Mouse (Mus musculus) forebrain, embryonic 14.5 days (tissue): ENCODE results near the gene Slc25a31. TPM values are rescaled to one million over a fixed set of nuclear protein-coding genes. Genes with fewer than 3 reads are reported as not detected.

Source experiments
- ATAC-seq: fragments of 200-750 bp; cut with Nextera tagmentation; 2 replicates; pipeline ENCODE4 v1.8.0; 2017; ENCODE audit warnings: mild to moderate bottlenecking, moderate library complexity
- DNase-seq: peaks from one replicate; pipeline ENCODE4 v3.0.0-alpha.2; 2015; ENCODE audit warnings: low spot score
- H3K27ac ChIP-seq: fragments of 300-500 bp; sonication (generic); 2 replicates; pipeline ENCODE4 v1.5.1; 2014; ENCODE audit warnings: low read depth, mild to moderate bottlenecking, control low read depth, low read length, moderate library complexity
- H3K27me3 ChIP-seq: fragments of 300-500 bp; sonication (generic); replicated peaks from 2 replicates; pipeline ENCODE4 v1.6.1; 2014; ENCODE audit warnings: low read length, control low read depth, mixed read lengths; ENCODE audit not compliant: control insufficient read depth, insufficient read depth
- H3K36me3 ChIP-seq: fragments of 300-500 bp; sonication (generic); 2 replicates; pipeline ENCODE4 v1.6.1; 2014; ENCODE audit warnings: low read length, control low read depth; ENCODE audit not compliant: control insufficient read depth, insufficient read depth
- H3K4me1 ChIP-seq: fragments of 300-500 bp; sonication (generic); 2 replicates; pipeline ENCODE4 v1.6.1; 2014; ENCODE audit warnings: antibody characterized with exemption, low read length, control low read depth; ENCODE audit not compliant: control insufficient read depth, insufficient read depth
- H3K4me2 ChIP-seq: fragments of 300-500 bp; sonication (generic); 2 replicates; pipeline ENCODE4 v1.6.1; 2014; ENCODE audit warnings: mild to moderate bottlenecking, control low read depth, low read length
- H3K4me3 ChIP-seq: fragments of 300-500 bp; sonication (generic); 2 replicates; pipeline ENCODE4 v1.5.1; 2014; ENCODE audit warnings: low read depth, low read length, control low read depth
- H3K9ac ChIP-seq: fragments of 300-500 bp; sonication (generic); 2 replicates; pipeline ENCODE4 v1.6.1; 2014; ENCODE audit warnings: mild to moderate bottlenecking, low read length, control low read depth, moderate library complexity
- H3K9me3 ChIP-seq: fragments of 300-500 bp; sonication (generic); replicated peaks from 2 replicates; pipeline ENCODE4 v1.6.1; 2016; ENCODE audit warnings: low read length, control low read depth, mixed read lengths; ENCODE audit not compliant: control insufficient read depth
- WGBS: fragments of 180-500 bp; shearing (Covaris S2); extraction: QIAGEN DNeasy Blood & Tissue Kit; methylation state at CpG from one replicate; pipeline ENCODE4 v1.1.7; 2014; 5-methylcytosine and 5-hydroxymethylcytosine counted together
- polyA plus RNA-seq: library from polyadenylated mRNA; unstranded; fragments of >200 nt; fragmentation: Nextera tagmentation; extraction: Ambion mirVana; gene quantifications from 2 replicates; pipeline ENCODE4 v1.2.1, GENCODE M21; 2014

Gene Slc25a31
- polyA plus RNA-seq, 1 experiment from 2014 or later: 0.25 TPM

DNA sequence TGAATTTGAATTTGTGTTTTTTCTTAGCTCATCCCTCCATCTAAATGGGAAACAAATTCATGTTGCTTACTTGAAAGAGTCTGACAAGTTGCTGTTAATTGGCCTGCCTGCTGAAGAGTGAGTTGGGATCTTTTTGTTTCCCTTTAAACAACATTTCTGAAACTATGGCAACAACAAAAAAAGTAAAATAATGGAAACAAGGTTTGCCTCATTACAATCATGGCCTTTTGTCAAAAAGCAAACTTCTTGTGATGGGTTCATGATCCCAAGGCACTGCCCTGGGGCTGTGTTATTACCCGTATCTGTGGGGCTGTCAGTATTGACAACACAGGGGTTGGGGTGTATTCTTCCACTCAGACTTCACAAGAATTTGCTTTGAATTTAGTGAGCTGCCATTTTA, 29.8 kb upstream of the Slc25a31 start:
- 0 out of 2 replicates have a peak, but pooled peaks have one; percentile 19 for ATAC-seq
- Histone ChIP-seq H3K9ac (no peak overlapping the region), H3K36me3 (no peaks in the 10 kb centered on the region), H3K27ac (no peak overlapping the region), H3K27me3 (no peaks in the 10 kb centered on the region), H3K4me2 (no peak overlapping the region), H3K4me1 (peaks cover 22% of the 10 kb centered on the region), H3K4me3 (no peak overlapping the region), H3K9me3 (no peaks in the 10 kb centered on the region)
- peak; percentile 55 for DNase-seq
- 11% methylated on average over 1 of the region's 1 CpGs for WGBS

DNA sequence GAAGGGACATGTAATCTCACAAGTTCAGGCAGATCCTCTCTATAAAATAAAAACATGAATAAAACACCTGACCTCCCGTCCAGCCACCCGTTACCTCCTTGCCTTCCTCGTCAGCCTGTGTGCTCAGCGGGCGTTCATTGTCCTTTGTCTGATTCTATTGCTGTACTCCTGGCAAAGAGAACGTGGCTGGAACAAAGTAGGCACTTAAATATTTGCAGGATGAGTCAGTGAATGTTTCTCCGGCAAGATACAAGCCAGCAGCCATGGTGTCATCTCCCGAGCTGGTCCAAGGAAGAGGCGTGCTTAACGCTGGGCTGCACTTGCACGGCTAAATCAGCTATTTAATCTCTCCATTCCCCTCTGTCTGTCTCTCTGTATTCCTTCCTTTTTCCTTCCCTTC, 26.3 kb upstream of the Slc25a31 start:
- H3K4me2 ChIP-seq: no peak overlapping the region
- no peak for ATAC-seq
- H3K4me1 ChIP-seq: peaks cover 31% of the 10 kb centered on the region
- H3K27ac ChIP-seq: no peak overlapping the region
- WGBS: 21% methylated on average over 11 of the region's 11 CpGs
- DNase-seq: peak; percentile 33
- H3K9ac ChIP-seq: peak overlapping the region; percentile 32; the same call in 1 of the 2 replicates
- 0 out of 2 replicates have a peak, but pooled peaks cover 3% of the 10 kb centered on the region for H3K36me3 ChIP-seq
- H3K4me3 ChIP-seq: no peak overlapping the region
- no peaks in the 10 kb centered on the region for H3K9me3 ChIP-seq
- H3K27me3 ChIP-seq: no peaks in the 10 kb centered on the region

- DNase-seq (no peak), ATAC-seq (no peak)
- Histone ChIP-seq H3K4me3 (no peak overlapping the region), H3K27me3 (no peaks in the 10 kb centered on the region), H3K9me3 (no peaks in the 10 kb centered on the region), H3K9ac (no peak overlapping the region), H3K36me3 (peaks cover 8% of the 10 kb centered on the region; the same call in 1 of the 2 replicates), H3K4me1 (peaks cover 30% of the 10 kb centered on the region), H3K4me2 (no peak overlapping the region), H3K27ac (no peak overlapping the region)
- WGBS: 83% methylated on average over 18 of the region's 18 CpGs
These were observed 25.5 kb upstream of the Slc25a31 start for GRCm38 (mm10) chr3:40683171-40683570.

GRCm38 (mm10) chr3:40685855-40686515, 22.7 kb upstream of the Slc25a31 start:
- H3K27me3 ChIP-seq: no peaks in the 10 kb centered on the region
- peaks cover 21% of the 10 kb centered on the region for H3K4me1 ChIP-seq
- ATAC-seq (peak; percentile 73), DNase-seq (peak; percentile 79)
- H3K4me2 ChIP-seq: no peak overlapping the region
- WGBS: 9% methylated on average over 3 of the region's 3 CpGs
- H3K27ac ChIP-seq: no peak overlapping the region; the same call in 1 of the 2 replicates
- no peak overlapping the region for H3K9ac ChIP-seq
- no peaks in the 10 kb centered on the region for H3K9me3 ChIP-seq
- no peak overlapping the region for H3K4me3 ChIP-seq
- H3K36me3 ChIP-seq: peaks cover 10% of the 10 kb centered on the region; the same call in 1 of the 2 replicates

GRCm38 (mm10) chr3:40686836-40687235, 21.8 kb upstream of the Slc25a31 start:
- ATAC-seq: peak; percentile 59
- WGBS: 9% methylated on average over 9 of the region's 9 CpGs
- H3K4me3 ChIP-seq: no peak overlapping the region
- no peaks in the 10 kb centered on the region for H3K27me3 ChIP-seq
- H3K9me3 ChIP-seq: no peaks in the 10 kb centered on the region
- no peak overlapping the region for H3K27ac ChIP-seq
- no peak overlapping the region for H3K4me2 ChIP-seq
- H3K4me1 ChIP-seq: peaks cover 19% of the 10 kb centered on the region
- peak; percentile 52 for DNase-seq
- H3K9ac ChIP-seq: no peak overlapping the region
- H3K36me3 ChIP-seq: peaks cover 10% of the 10 kb centered on the region; the same call in 1 of the 2 replicates

DNA sequence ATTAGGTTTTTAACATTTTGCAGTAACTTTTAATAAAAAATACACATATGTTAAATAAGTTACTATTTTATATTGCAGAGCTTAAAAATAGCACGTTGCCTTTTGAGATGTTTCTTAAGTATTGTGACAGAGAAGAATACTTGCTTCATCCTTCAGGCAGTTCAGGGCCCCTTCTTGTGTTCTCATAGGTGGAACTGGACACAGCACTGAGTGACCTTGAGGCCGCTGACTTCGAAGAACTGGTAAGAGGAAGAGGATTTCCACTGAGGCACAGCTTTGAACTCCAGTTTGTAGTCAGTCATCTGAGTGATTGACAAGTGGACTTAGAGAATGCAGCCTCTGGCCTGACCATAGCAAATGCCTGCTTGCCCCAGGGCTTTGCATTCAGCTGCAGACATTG, 21.1 kb upstream of the Slc25a31 start:
- Histone ChIP-seq H3K9ac (no peak overlapping the region), H3K4me2 (no peak overlapping the region), H3K27ac (no peak overlapping the region), H3K4me3 (no peak overlapping the region), H3K27me3 (no peaks in the 10 kb centered on the region), H3K9me3 (no peaks in the 10 kb centered on the region), H3K4me1 (peaks cover 14% of the 10 kb centered on the region), H3K36me3 (peaks cover 10% of the 10 kb centered on the region; the same call in 1 of the 2 replicates)
- DNase-seq (no peak), ATAC-seq (no peak)
- WGBS: 76% methylated on average over 3 of the region's 3 CpGs

DNA sequence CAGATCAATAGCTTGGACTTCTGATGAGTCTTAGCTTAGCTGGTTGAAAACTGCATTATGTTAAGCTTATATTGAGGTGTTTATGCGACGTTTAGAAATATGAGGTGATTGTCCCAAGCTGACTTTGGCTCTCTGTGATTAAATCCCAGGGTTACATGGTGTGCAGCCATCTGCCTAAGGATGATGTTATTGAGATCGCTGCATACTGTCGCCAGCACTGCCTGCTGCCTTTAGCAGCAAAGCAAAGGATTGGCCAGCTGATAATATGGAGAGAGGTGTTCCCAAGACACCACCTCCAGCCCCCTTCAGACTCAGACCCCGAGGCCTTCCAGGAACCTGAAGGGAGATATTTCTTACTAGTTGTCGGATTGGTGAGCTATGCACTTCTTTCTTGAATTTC, 17.1 kb upstream of the Slc25a31 start:
- no peak overlapping the region for H3K27ac ChIP-seq
- DNase-seq: no peak
- WGBS: 86% methylated on average over 6 of the region's 6 CpGs

GRCm38 (mm10) chr3:40693435-40693834, 15.2 kb upstream of the Slc25a31 start:
- H3K27me3 ChIP-seq: no peaks in the 10 kb centered on the region
- 81% methylated on average over 10 of the region's 10 CpGs for WGBS
- no peak for DNase-seq
- peaks cover under 1% of the 10 kb centered on the region; the same call in 1 of the 2 replicates for H3K36me3 ChIP-seq
- H3K9ac ChIP-seq: no peak overlapping the region
- H3K4me2 ChIP-seq: no peak overlapping the region
- H3K4me1 ChIP-seq: no peaks in the 10 kb centered on the region
- H3K4me3 ChIP-seq: no peak overlapping the region
- H3K9me3 ChIP-seq: no peaks in the 10 kb centered on the region
- no peak overlapping the region for H3K27ac ChIP-seq
- no peak for ATAC-seq

More for the DNA sequence above, 17.1 kb upstream of the Slc25a31 start:
- no peak overlapping the region for H3K4me3 ChIP-seq
- no peaks in the 10 kb centered on the region for H3K9me3 ChIP-seq
- H3K36me3 ChIP-seq: peaks cover 8% of the 10 kb centered on the region; the same call in 1 of the 2 replicates
- ATAC-seq: no peak
- no peak overlapping the region for H3K4me2 ChIP-seq
- no peak overlapping the region for H3K9ac ChIP-seq
- H3K4me1 ChIP-seq: no peaks in the 10 kb centered on the region; the same call in 1 of the 2 replicates
- H3K27me3 ChIP-seq: no peaks in the 10 kb centered on the region

GRCm38 (mm10) chr3:40693960-40694359, 14.7 kb upstream of the Slc25a31 start:
- Histone ChIP-seq H3K4me3 (no peak overlapping the region), H3K9ac (no peak overlapping the region), H3K36me3 (peaks cover 3% of the 10 kb centered on the region; the same call in 1 of the 2 replicates), H3K9me3 (no peaks in the 10 kb centered on the region), H3K4me1 (no peaks in the 10 kb centered on the region), H3K27ac (no peak overlapping the region), H3K27me3 (no peaks in the 10 kb centered on the region), H3K4me2 (no peak overlapping the region)
- no peak for DNase-seq
- WGBS: 92% methylated on average over 7 of the region's 7 CpGs
- no peak for ATAC-seq
